Mouse (Mus musculus): ENCODE results near the gene Grid2. TPM values are rescaled to one million over a fixed set of nuclear protein-coding genes. Genes with fewer than 3 reads are reported as not detected.

The Grid2 gene
- total RNA-seq, 2 experiments from 2014 or later, result not detected

GRCm38 (mm10) chr6:64727751-64728403 is 1472.2 kb downstream of the Grid2 start:
- peak; percentile 77 for ATAC-seq (replicated peaks; ENCODE audit: poor library complexity)

- ATAC-seq (replicated peaks; ENCODE audit: poor library complexity), result 0 out of 2 replicates have a peak, but pooled peaks have one; percentile 26
Measured at GRCm38 (mm10) chr6:64728499-64729198, 1473.0 kb downstream of the Grid2 start, which contains the start of gene Atoh1. Gene Atoh1, plus strand, starts transcription at chr6:64729125.

GRCm38 (mm10) chr6:64729231-64730011 is 1473.7 kb downstream of the Grid2 start:
- peak; percentile 37 for ATAC-seq (replicated peaks; ENCODE audit: poor library complexity)

- ATAC-seq (replicated peaks; ENCODE audit: poor library complexity), result peak; percentile 5; the same call in 1 of the 2 replicates
Measured at GRCm38 (mm10) chr6:64730030-64730429, 1474.4 kb downstream of the Grid2 start.

- ATAC-seq (replicated peaks; ENCODE audit: poor library complexity), result no peak
Measured at GRCm38 (mm10) chr6:64730506-64731020, 1474.9 kb downstream of the Grid2 start.

- no peak for ATAC-seq (replicated peaks; ENCODE audit: poor library complexity)
Measured at GRCm38 (mm10) chr6:64731126-64731525, 1475.5 kb downstream of the Grid2 start.

GRCm38 (mm10) chr6:64731621-64732320 is 1476.1 kb downstream of the Grid2 start:
- no peak for ATAC-seq (replicated peaks; ENCODE audit: poor library complexity)

- ATAC-seq (replicated peaks; ENCODE audit: poor library complexity), result no peak
Measured at GRCm38 (mm10) chr6:64733311-64733710, 1477.6 kb downstream of the Grid2 start.

GRCm38 (mm10) chr6:64734441-64735320 is 1479.0 kb downstream of the Grid2 start:
- ATAC-seq (replicated peaks; ENCODE audit: poor library complexity), result peak; percentile 43

GRCm38 (mm10) chr6:64736317-64736716 is 1480.6 kb downstream of the Grid2 start:
- no peak for ATAC-seq (replicated peaks; ENCODE audit: poor library complexity)

GRCm38 (mm10) chr6:64742915-64743489 is 1487.3 kb downstream of the Grid2 start:
- no peak for ATAC-seq (replicated peaks; ENCODE audit: poor library complexity)

Data from megakaryocyte progenitor cell, adult 5-6 weeks (primary cell).